In genomic region chr17:94291221-94291620, GRCm38 (mm10) we compare ENCODE assay signal across 22 mouse cellular contexts.
DNase-seq lines count a peak whose midpoint lies in the region; ATAC-seq and TF ChIP-seq lines count a peak whose summit lies in the region.
"Had no signal": no experiment of that assay in that cellular context is flagged by ENCODE, and none has a peak within 500 bp of the region (broad histone marks: within the 10 kb centered on the region; RNA-seq: fewer than 3 reads in every experiment).

No protein-coding gene starts in this region.

- no peak overlapping the region for H3K4me3 ChIP-seq in stomach, postnatal 0 days (ENCODE audit: low read depth, low read length)

- no peaks in the 10 kb centered on the region for H3K27me3 ChIP-seq in stomach, postnatal 0 days (ENCODE audit: control insufficient read depth, insufficient read depth, low read length)
- H3K27me3 ChIP-seq: CH12.LX, Patski had no signal

- H3K9ac ChIP-seq in stomach, postnatal 0 days (ENCODE audit: low read length), result no peak overlapping the region

- no peak overlapping the region for H3K4me2 ChIP-seq in stomach, postnatal 0 days (replicated peaks; ENCODE audit: low read depth)

- DNase-seq in frontal cortex, postnatal 14 days (ENCODE audit: low spot score in 2 of 2), result no peak
- DNase-seq in heart, adult 11 months, result peak; percentile 58
- no peak for DNase-seq in heart, postnatal 36 days
- DNase-seq in brain, adult 2 months (ENCODE audit: low read depth, low spot score), result peak; percentile 59
- DNase-seq in stomach, postnatal 0 days (ENCODE audit: low spot score), result no peak
- DNase-seq: adrenal gland, adult 2 months; adrenal gland, adult 8-10 months; adrenal gland, postnatal 10 days; adrenal gland, postnatal 14 days; adrenal gland, postnatal 25 days; adrenal gland, postnatal 36 days; B cell, adult 2 months; cerebellum, adult 11 months; cerebellum, adult 11-12 months; cerebellum, adult 18-20 months; cerebellum, adult 2 months had no signal

- no peaks in the 10 kb centered on the region for H3K4me1 ChIP-seq in stomach, postnatal 0 days (replicated peaks; ENCODE audit: control insufficient read depth, insufficient read depth)

- H3K27ac ChIP-seq in stomach, postnatal 0 days (replicated peaks), result no peak overlapping the region

- H3K36me3 ChIP-seq in stomach, postnatal 0 days (ENCODE audit: control insufficient read depth, insufficient read depth, low read length), result no peaks in the 10 kb centered on the region
- H3K36me3 ChIP-seq: G1E had no signal

- no peak for TF ChIP-seq CTCF in stomach, postnatal 0 days (IDR thresholded peaks at IDR 0.05; ENCODE audit: low read depth)

- intact Hi-C loops in heart, postnatal 36 days (cut with DNase I), result no loop called here

- WGBS in stomach, postnatal 0 days, result 85% methylated on average over 3 of the region's 3 CpGs

- ATAC-seq in frontal cortex, adult (ENCODE audit: low TSS enrichment), result peak; percentile 79
- no peak for ATAC-seq in stomach, postnatal 0 days (ENCODE audit: low FRiP score, low TSS enrichment)
- ATAC-seq: activated CD4-positive, CD25-positive, alpha-beta regulatory T cell, adult 4 months; CD4-positive, CD25-positive, alpha-beta regulatory T cell, adult 4 months; Patski had no signal

- no peaks in the 10 kb centered on the region for H3K9me3 ChIP-seq in stomach, postnatal 0 days (ENCODE audit: control insufficient read depth, low read length)
- H3K9me3 ChIP-seq: G1E had no signal

- TF ChIP-seq EP300 in stomach, postnatal 0 days (optimal IDR thresholded peaks at IDR 0.05), result no peak

Comparison
In these comparisons a context has a peak if more than half of its experiments do, and no peak if none do; other contexts are left out.
1. DNase-seq: peak in heart, adult 11 months (single experiment) and brain, adult 2 months (single experiment); none in frontal cortex, postnatal 14 days (0 of 2), heart, postnatal 36 days (0 of 2) and stomach, postnatal 0 days (single experiment).